Mouse (Mus musculus) erythroblast, embryonic 14.5 days (primary cell): Measurements from ENCODE around the gene Slc16a12. TPM values are rescaled to one million over a fixed set of nuclear protein-coding genes. Genes with fewer than 3 reads are reported as not detected.

ENCODE experiments used
- H3K27me3 ChIP-seq: 2 replicates; pipeline ENCODE4 v1.6.1; 2012; ENCODE audit warnings: inconsistent platforms; ENCODE audit not compliant: control insufficient read depth
- H3K36me3 ChIP-seq: 2 replicates; pipeline ENCODE4 v1.6.1; 2012; ENCODE audit warnings: mild to moderate bottlenecking, inconsistent platforms; ENCODE audit not compliant: control insufficient read depth
- H3K4me1 ChIP-seq: 2 replicates; pipeline ENCODE4 v1.6.1; 2012; ENCODE audit warnings: inconsistent platforms; ENCODE audit not compliant: control insufficient read depth
- H3K4me3 ChIP-seq: replicated peaks from 2 replicates; pipeline ENCODE3; 2012; ENCODE audit warnings: moderate library complexity, mild to moderate bottlenecking, inconsistent platforms
- H3K9me3 ChIP-seq: 2 replicates; pipeline ENCODE4 v1.6.1; 2012; ENCODE audit warnings: low read length, inconsistent platforms, mixed read lengths; ENCODE audit not compliant: control insufficient read depth
- GATA1 ChIP-seq: IDR thresholded peaks from 2 replicates; pipeline ENCODE4 v1.6.1; 2012; ENCODE audit warnings: low read length, inconsistent platforms, mixed read lengths
- TAL1 ChIP-seq: IDR thresholded peaks from 3 replicates; pipeline ENCODE4 v1.6.1; 2012; ENCODE audit warnings: low read length, inconsistent platforms, mixed read lengths
- polyA plus RNA-seq: library from polyadenylated mRNA; stranded (reverse); fragments of >175 nt; gene quantifications from 2 replicates; pipeline ENCODE4 v1.2.3, GENCODE M21; 2012

Gene Slc16a12
- polyA plus RNA-seq, 1 experiment = not detected

GRCm38 (mm10) chr19:34733020-34733419 is 14.1 kb downstream of the Slc16a12 start:
- Histone ChIP-seq H3K4me1 (no peaks in the 10 kb centered on the region), H3K4me3 (no peak overlapping the region), H3K27me3 (no peaks in the 10 kb centered on the region), H3K9me3 (no peaks in the 10 kb centered on the region), H3K36me3 (no peaks in the 10 kb centered on the region)
- TF ChIP-seq GATA1 (no peak), TAL1 (no peak)

DNA sequence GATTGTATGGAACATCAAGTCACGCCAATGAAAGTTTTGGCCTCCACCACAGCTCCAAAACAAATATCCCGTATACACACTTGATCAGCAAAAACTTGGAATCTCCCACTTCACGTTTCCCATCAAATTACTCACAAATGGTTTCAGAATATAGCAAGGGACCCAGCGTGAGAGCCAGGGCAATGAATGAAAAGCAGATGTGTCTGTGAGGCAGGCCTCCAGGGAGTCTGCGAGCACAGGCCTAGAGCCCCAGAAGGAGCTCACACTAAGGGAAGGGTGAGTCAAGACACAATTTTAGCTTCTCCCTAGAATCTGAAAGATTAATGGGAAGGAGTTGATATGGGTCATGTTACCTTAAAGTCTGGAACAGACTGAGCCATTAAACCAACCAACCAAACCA is 15.7 kb downstream of the Slc16a12 start:
- Histone ChIP-seq H3K36me3 (no peaks in the 10 kb centered on the region), H3K27me3 (no peaks in the 10 kb centered on the region), H3K4me3 (no peak overlapping the region), H3K4me1 (no peaks in the 10 kb centered on the region), H3K9me3 (no peaks in the 10 kb centered on the region)
- TF ChIP-seq GATA1 (no peak), TAL1 (no peak)

GRCm38 (mm10) chr19:34730584-34730983 is 16.5 kb downstream of the Slc16a12 start:
- Histone ChIP-seq H3K4me1 (no peaks in the 10 kb centered on the region), H3K9me3 (no peaks in the 10 kb centered on the region), H3K36me3 (no peaks in the 10 kb centered on the region), H3K4me3 (no peak overlapping the region), H3K27me3 (no peaks in the 10 kb centered on the region)
- TF ChIP-seq TAL1 = no peak
- TF ChIP-seq GATA1 = no peak

GRCm38 (mm10) chr19:34729505-34729904 is 17.6 kb downstream of the Slc16a12 start:
- H3K36me3 ChIP-seq = no peaks in the 10 kb centered on the region
- H3K4me3 ChIP-seq = no peak overlapping the region
- H3K27me3 ChIP-seq = no peaks in the 10 kb centered on the region
- H3K4me1 ChIP-seq = no peaks in the 10 kb centered on the region
- TF ChIP-seq TAL1 (no peak), GATA1 (no peak)
- no peaks in the 10 kb centered on the region for H3K9me3 ChIP-seq

GRCm38 (mm10) chr19:34726254-34726962 is 20.7 kb downstream of the Slc16a12 start:
- Histone ChIP-seq H3K4me1 (no peaks in the 10 kb centered on the region), H3K36me3 (no peaks in the 10 kb centered on the region), H3K9me3 (no peaks in the 10 kb centered on the region), H3K27me3 (no peaks in the 10 kb centered on the region), H3K4me3 (no peak overlapping the region)
- TF ChIP-seq GATA1 (no peak), TAL1 (no peak)

- TF ChIP-seq GATA1 = no peak
- TF ChIP-seq TAL1 = no peak
- Histone ChIP-seq H3K4me1 (no peaks in the 10 kb centered on the region), H3K27me3 (no peaks in the 10 kb centered on the region), H3K4me3 (no peak overlapping the region), H3K36me3 (no peaks in the 10 kb centered on the region), H3K9me3 (no peaks in the 10 kb centered on the region)
These were observed 21.7 kb downstream of the Slc16a12 start for GRCm38 (mm10) chr19:34725418-34725817.

DNA sequence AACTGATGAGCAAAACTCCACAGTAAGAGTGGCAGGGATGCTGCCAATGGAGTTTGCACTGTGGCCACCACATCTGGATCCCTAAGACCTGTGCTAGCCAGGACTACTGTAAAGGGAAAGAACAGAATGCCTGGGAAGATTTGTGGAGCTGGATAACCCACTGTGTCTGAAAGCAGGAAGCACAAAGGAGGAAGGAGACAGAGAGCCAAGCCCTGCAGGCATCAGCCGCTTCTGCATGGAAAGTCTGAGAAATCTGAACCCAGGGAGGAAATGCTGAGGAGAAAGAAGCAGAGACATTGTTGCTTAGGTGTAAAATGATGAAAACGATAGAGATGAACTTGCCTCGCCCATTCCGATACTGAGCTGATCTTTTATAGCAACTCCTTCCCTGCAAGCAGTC is 22.5 kb downstream of the Slc16a12 start:
- no peak for TF ChIP-seq GATA1
- no peak for TF ChIP-seq TAL1
- H3K27me3 ChIP-seq = no peaks in the 10 kb centered on the region
- no peaks in the 10 kb centered on the region for H3K4me1 ChIP-seq
- no peaks in the 10 kb centered on the region for H3K9me3 ChIP-seq
- H3K4me3 ChIP-seq = no peak overlapping the region
- H3K36me3 ChIP-seq = no peaks in the 10 kb centered on the region

DNA sequence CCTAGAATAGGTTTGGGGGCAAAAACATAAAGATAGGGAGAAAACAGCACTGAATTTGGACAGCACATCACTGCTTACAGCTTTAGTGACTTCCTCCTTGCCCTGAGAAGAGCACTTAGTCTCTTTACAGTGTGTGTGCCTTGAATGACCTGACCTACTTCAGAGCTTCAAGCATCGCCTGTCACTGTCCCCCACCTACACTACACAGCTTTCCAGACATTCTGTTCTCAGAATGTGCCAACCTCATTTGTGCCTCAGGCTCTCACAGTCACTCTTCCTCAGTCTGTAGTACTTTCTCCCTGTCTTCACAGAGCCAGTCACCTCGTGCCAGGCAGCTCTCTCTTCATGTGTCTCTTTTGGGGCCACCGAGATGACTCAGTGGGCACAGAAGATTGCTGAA is 24.5 kb downstream of the Slc16a12 start:
- TF ChIP-seq TAL1 (no peak), GATA1 (no peak)
- H3K27me3 ChIP-seq = no peaks in the 10 kb centered on the region
- no peaks in the 10 kb centered on the region for H3K36me3 ChIP-seq
- no peak overlapping the region for H3K4me3 ChIP-seq
- no peaks in the 10 kb centered on the region for H3K4me1 ChIP-seq
- H3K9me3 ChIP-seq = no peaks in the 10 kb centered on the region

- Histone ChIP-seq H3K36me3 (no peaks in the 10 kb centered on the region), H3K4me1 (no peaks in the 10 kb centered on the region), H3K9me3 (no peaks in the 10 kb centered on the region), H3K27me3 (no peaks in the 10 kb centered on the region), H3K4me3 (no peak overlapping the region)
- TF ChIP-seq GATA1 (no peak), TAL1 (no peak)
These were observed 27.0 kb downstream of the Slc16a12 start for GRCm38 (mm10) chr19:34720130-34720529.

GRCm38 (mm10) chr19:34718963-34719362 is 28.1 kb downstream of the Slc16a12 start:
- Histone ChIP-seq H3K36me3 (no peaks in the 10 kb centered on the region), H3K9me3 (no peaks in the 10 kb centered on the region), H3K4me1 (no peaks in the 10 kb centered on the region), H3K27me3 (no peaks in the 10 kb centered on the region), H3K4me3 (no peak overlapping the region)
- no peak for TF ChIP-seq TAL1
- no peak for TF ChIP-seq GATA1
